Mouse (Mus musculus): Measurements from ENCODE around the gene Gli3. TPM values are rescaled to one million over a fixed set of nuclear protein-coding genes. Genes with fewer than 3 reads are reported as not detected.
A peak's percentile ranks its signal among the peaks of the same experiment; 100 is the strongest.

Gene Gli3
- polyA plus RNA-seq, 2 experiments: 33.4 to 42.6 TPM

- no peak overlapping the region for H3K4me2 ChIP-seq (replicated peaks; ENCODE audit: low read depth, low read length, severe bottlenecking)
- H3K9me3 ChIP-seq (ENCODE audit: control insufficient read depth, low read length): no peaks in the 10 kb centered on the region
- no peak overlapping the region for H3K27ac ChIP-seq (replicated peaks; ENCODE audit: low read depth, low read length)
- H3K36me3 ChIP-seq (ENCODE audit: control insufficient read depth, insufficient read depth, low read length): no peaks in the 10 kb centered on the region; the same call in 1 of the 2 replicates
- H3K4me1 ChIP-seq (ENCODE audit: control insufficient read depth, insufficient read depth, low read length): peaks cover 10% of the 10 kb centered on the region; the same call in 1 of the 2 replicates
- no peaks in the 10 kb centered on the region for H3K27me3 ChIP-seq (ENCODE audit: control insufficient read depth, insufficient read depth, low read length)
- no peak overlapping the region for H3K9ac ChIP-seq (ENCODE audit: low read depth, low read length, severe bottlenecking)
- no peak overlapping the region for H3K4me3 ChIP-seq (replicated peaks; ENCODE audit: low read length)
- no peak for TF ChIP-seq POLR2A (IDR thresholded peaks at IDR 0.05; ENCODE audit: borderline replicate concordance, extremely low read depth, insufficient read depth, insufficient read length)
- ATAC-seq (ENCODE audit: low FRiP score, low read depth) (no peak), DNase-seq (ENCODE audit: low spot score) (no peak)
These were observed 229.4 kb downstream of the Gli3 start for GRCm38 (mm10) chr13:15692465-15692809.

GRCm38 (mm10) chr13:15698284-15698683 is 235.2 kb downstream of the Gli3 start:
- DNase-seq (ENCODE audit: low spot score) (no peak), ATAC-seq (ENCODE audit: low FRiP score, low read depth) (no peak)
- Histone ChIP-seq H3K36me3 (ENCODE audit: control insufficient read depth, insufficient read depth, low read length) (no peaks in the 10 kb centered on the region), H3K27ac (replicated peaks; ENCODE audit: low read depth, low read length) (peak overlapping the region; percentile 59), H3K9ac (ENCODE audit: low read depth, low read length, severe bottlenecking) (no peak overlapping the region), H3K4me3 (replicated peaks; ENCODE audit: low read length) (no peak overlapping the region), H3K4me2 (replicated peaks; ENCODE audit: low read depth, low read length, severe bottlenecking) (no peak overlapping the region), H3K9me3 (ENCODE audit: control insufficient read depth, low read length) (no peaks in the 10 kb centered on the region), H3K4me1 (ENCODE audit: control insufficient read depth, insufficient read depth, low read length) (peaks cover 32% of the 10 kb centered on the region; the same call in 1 of the 2 replicates), H3K27me3 (ENCODE audit: control insufficient read depth, insufficient read depth, low read length) (no peaks in the 10 kb centered on the region)
- TF ChIP-seq POLR2A (IDR thresholded peaks at IDR 0.05; ENCODE audit: borderline replicate concordance, extremely low read depth, insufficient read depth, insufficient read length): no peak
- WGBS: 72% methylated on average over 4 of the region's 4 CpGs

DNA sequence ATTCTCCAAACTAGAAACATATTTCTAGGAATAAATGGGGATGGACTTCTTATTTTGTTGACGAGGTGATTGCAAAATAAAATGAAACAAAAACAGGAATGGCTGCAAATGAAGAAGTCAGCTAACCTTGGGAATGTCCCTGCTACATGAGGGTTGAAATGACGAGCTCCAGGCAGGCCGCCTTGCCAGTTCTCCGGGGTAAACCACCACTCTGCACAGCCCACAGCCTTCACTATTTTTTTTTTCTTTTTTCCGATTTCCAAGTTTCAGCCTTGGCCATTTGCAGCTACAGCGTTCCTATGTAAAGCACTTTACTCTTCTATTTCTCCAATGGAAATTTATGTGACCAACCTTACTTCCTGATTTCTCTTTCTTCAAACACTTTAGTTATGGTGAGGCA is 236.1 kb downstream of the Gli3 start:
- no peak overlapping the region for H3K9ac ChIP-seq (ENCODE audit: low read depth, low read length, severe bottlenecking)

DNA sequence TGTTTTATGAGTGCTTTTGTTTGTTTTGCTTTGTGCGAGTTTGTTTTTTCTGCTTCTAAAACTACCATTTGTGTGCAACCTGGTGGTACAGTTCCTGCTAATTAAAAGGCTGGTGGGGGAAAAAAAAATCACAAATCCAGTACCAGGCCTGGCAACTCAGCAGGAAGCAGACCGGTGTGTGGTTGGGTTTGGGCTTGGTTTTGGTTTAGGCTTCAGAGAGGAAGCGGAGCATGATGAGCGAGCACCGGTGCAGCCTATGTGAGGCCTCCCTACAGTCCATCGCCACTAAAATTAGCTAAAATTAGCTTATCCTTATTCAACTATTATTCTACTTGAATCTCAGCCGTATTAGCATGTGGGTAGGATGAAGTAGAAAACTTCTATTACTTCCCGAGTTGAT is 241.6 kb downstream of the Gli3 start:
- H3K27ac ChIP-seq (replicated peaks; ENCODE audit: low read depth, low read length): no peak overlapping the region
- H3K9ac ChIP-seq (ENCODE audit: low read depth, low read length, severe bottlenecking): no peak overlapping the region
- ATAC-seq (ENCODE audit: low FRiP score, low read depth): no peak

More for the DNA sequence above, 236.1 kb downstream of the Gli3 start:
- Histone ChIP-seq H3K4me3 (replicated peaks; ENCODE audit: low read length) (no peak overlapping the region), H3K27me3 (ENCODE audit: control insufficient read depth, insufficient read depth, low read length) (no peaks in the 10 kb centered on the region), H3K4me1 (ENCODE audit: control insufficient read depth, insufficient read depth, low read length) (peaks cover 32% of the 10 kb centered on the region; the same call in 1 of the 2 replicates), H3K4me2 (replicated peaks; ENCODE audit: low read depth, low read length, severe bottlenecking) (no peak overlapping the region), H3K27ac (replicated peaks; ENCODE audit: low read depth, low read length) (no peak overlapping the region), H3K9me3 (ENCODE audit: control insufficient read depth, low read length) (no peaks in the 10 kb centered on the region), H3K36me3 (ENCODE audit: control insufficient read depth, insufficient read depth, low read length) (no peaks in the 10 kb centered on the region)
- DNase-seq (ENCODE audit: low spot score) (no peak), ATAC-seq (ENCODE audit: low FRiP score, low read depth) (peak; percentile 61; the same call in 1 of the 2 replicates)
- no peak for TF ChIP-seq POLR2A (IDR thresholded peaks at IDR 0.05; ENCODE audit: borderline replicate concordance, extremely low read depth, insufficient read depth, insufficient read length)
- WGBS: 36% methylated on average over 6 of the region's 6 CpGs

DNA sequence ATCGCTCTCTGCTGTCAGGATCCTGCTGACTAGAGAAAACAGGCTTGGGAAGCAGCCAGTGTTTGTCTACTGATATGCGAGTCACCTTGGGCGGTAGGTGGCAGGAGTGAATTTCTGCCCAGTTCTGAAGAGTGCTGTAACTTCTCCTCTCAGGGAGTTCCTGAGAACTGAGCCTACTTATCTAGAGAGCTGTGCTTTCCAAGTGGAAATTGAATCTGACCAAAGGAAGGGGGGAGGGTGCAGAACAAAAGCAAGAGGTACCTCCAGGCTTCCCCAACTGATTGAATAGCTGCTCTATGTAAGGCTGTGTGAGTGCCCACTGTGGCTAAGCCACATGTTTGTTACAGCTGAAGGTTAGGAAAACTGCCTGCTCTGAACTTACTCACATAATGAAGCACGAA is 244.4 kb downstream of the Gli3 start:
- Histone ChIP-seq H3K4me2 (replicated peaks; ENCODE audit: low read depth, low read length, severe bottlenecking) (no peak overlapping the region), H3K4me3 (replicated peaks; ENCODE audit: low read length) (no peak overlapping the region), H3K9me3 (ENCODE audit: control insufficient read depth, low read length) (no peaks in the 10 kb centered on the region), H3K27me3 (ENCODE audit: control insufficient read depth, insufficient read depth, low read length) (no peaks in the 10 kb centered on the region), H3K9ac (ENCODE audit: low read depth, low read length, severe bottlenecking) (no peak overlapping the region), H3K36me3 (ENCODE audit: control insufficient read depth, insufficient read depth, low read length) (no peaks in the 10 kb centered on the region), H3K4me1 (ENCODE audit: control insufficient read depth, insufficient read depth, low read length) (peaks cover 20% of the 10 kb centered on the region), H3K27ac (replicated peaks; ENCODE audit: low read depth, low read length) (no peak overlapping the region; the same call in 1 of the 2 replicates)
- peak; percentile 35; the same call in 1 of the 2 replicates for ATAC-seq (ENCODE audit: low FRiP score, low read depth)
- no peak for TF ChIP-seq POLR2A (IDR thresholded peaks at IDR 0.05; ENCODE audit: borderline replicate concordance, extremely low read depth, insufficient read depth, insufficient read length)
- 48% methylated on average over 4 of the region's 4 CpGs for WGBS
- peak; percentile 9 for DNase-seq (ENCODE audit: low spot score)

More for the DNA sequence above, 241.6 kb downstream of the Gli3 start:
- Histone ChIP-seq H3K4me3 (replicated peaks; ENCODE audit: low read length) (no peak overlapping the region), H3K36me3 (ENCODE audit: control insufficient read depth, insufficient read depth, low read length) (no peaks in the 10 kb centered on the region), H3K4me1 (ENCODE audit: control insufficient read depth, insufficient read depth, low read length) (peaks cover 24% of the 10 kb centered on the region), H3K27me3 (ENCODE audit: control insufficient read depth, insufficient read depth, low read length) (no peaks in the 10 kb centered on the region), H3K9me3 (ENCODE audit: control insufficient read depth, low read length) (no peaks in the 10 kb centered on the region), H3K4me2 (replicated peaks; ENCODE audit: low read depth, low read length, severe bottlenecking) (no peak overlapping the region)
- no peak for DNase-seq (ENCODE audit: low spot score)
- WGBS: 60% methylated on average over 8 of the region's 8 CpGs
- no peak for TF ChIP-seq POLR2A (IDR thresholded peaks at IDR 0.05; ENCODE audit: borderline replicate concordance, extremely low read depth, insufficient read depth, insufficient read length)

DNA sequence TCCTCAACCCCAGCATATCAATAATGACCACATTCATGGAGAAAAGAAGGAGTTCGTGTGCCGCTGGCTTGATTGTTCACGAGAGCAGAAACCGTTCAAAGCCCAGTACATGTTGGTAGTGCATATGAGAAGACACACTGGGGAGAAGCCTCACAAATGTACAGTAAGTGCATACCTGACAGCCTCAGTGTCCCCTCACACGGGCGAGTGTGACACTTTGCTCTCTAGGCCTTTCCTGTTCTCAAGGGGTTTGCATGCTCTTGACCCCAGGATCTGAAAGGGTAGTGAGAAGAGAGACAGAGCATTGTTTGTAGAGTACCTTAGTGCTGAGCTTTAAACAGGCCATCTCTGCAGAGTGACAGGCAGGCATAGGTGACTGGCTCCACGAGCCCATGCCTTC is 250.5 kb downstream of the Gli3 start:
- ATAC-seq (ENCODE audit: low FRiP score, low read depth): no peak
- no peak for TF ChIP-seq POLR2A (IDR thresholded peaks at IDR 0.05; ENCODE audit: borderline replicate concordance, extremely low read depth, insufficient read depth, insufficient read length)
- 93% methylated on average over 7 of the region's 7 CpGs for WGBS

More for the DNA sequence above, 250.5 kb downstream of the Gli3 start:
- H3K4me2 ChIP-seq (replicated peaks; ENCODE audit: low read depth, low read length, severe bottlenecking): no peak overlapping the region
- no peak overlapping the region for H3K4me3 ChIP-seq (replicated peaks; ENCODE audit: low read length)
- H3K36me3 ChIP-seq (ENCODE audit: control insufficient read depth, insufficient read depth, low read length): peaks cover 34% of the 10 kb centered on the region
- H3K9me3 ChIP-seq (ENCODE audit: control insufficient read depth, low read length): no peaks in the 10 kb centered on the region
- no peak overlapping the region for H3K9ac ChIP-seq (ENCODE audit: low read depth, low read length, severe bottlenecking)
- DNase-seq (ENCODE audit: low spot score): no peak
- no peak overlapping the region for H3K27ac ChIP-seq (replicated peaks; ENCODE audit: low read depth, low read length)
- H3K27me3 ChIP-seq (ENCODE audit: control insufficient read depth, insufficient read depth, low read length): no peaks in the 10 kb centered on the region
- H3K4me1 ChIP-seq (ENCODE audit: control insufficient read depth, insufficient read depth, low read length): 0 out of 2 replicates have a peak, but pooled peaks cover 2% of the 10 kb centered on the region

Data from limb, embryonic 14.5 days (tissue).